Mouse (Mus musculus) CD4-positive, CD25-positive, alpha-beta regulatory T cell (primary cell): ENCODE results near the gene Gm11568. TPM values are rescaled to one million over a fixed set of nuclear protein-coding genes. Genes with fewer than 3 reads are reported as not detected.

Experiments
- polyA plus RNA-seq: library from polyadenylated mRNA; unstranded; fragments of 100-300 nt; shearing (Covaris generic); gene quantifications from one replicate; pipeline ENCODE4 v1.2.1, GENCODE M21; 2017

Gene Gm11568
- polyA plus RNA-seq, result not detected

GRCm38 (mm10) chr11:99857617-99858016, at the start of gene Gm11568:
Gm11568 (plus strand) TSS chr11:99857917.

DNA sequence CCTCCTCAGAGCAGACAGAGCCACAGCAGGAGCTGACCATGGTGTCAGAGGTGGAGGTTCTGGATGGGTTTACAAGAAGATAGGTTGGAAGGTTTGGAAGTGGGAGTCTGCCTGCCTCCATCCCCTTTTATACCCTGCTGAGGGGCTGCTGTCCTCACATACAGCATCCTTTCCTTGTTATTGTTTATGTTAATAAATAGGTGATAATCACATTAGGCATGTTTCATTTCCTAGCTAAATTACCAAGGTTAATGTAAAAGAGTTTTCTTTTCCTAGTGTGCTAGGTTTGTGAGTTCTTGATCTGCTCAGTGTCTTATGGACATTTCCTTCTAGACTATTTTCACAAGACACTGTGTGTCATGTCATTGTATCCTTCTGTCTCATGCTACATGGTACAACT, 47.9 kb upstream of the Gm11568 start, which contains the start of gene Krtap4-13:
Krtap4-13 (minus strand) TSS at position 101 of the 400 bp plus-strand sequence.

DNA sequence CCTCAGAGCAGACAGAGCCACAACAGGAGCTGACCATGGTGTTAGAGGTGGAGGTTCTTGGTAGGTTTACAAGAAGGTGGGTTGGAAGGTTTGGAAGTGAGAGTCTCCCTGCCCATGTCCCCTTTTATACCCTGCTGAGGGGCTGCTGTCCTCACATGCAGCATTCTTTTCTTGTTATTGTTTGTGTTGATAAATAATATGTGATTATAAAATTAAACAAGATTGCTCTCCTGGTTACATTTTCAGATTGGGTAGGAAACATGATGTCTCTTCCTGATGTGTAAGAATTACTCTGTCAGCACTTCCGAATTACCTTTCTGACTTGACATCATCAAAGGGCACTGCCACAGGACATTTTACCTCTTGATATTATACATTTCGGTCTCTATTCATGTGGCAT, 42.2 kb upstream of the Gm11568 start, which contains the start of gene Gm11564:
Gm11564 (minus strand) TSS at position 101 of the 400 bp plus-strand sequence.

GRCm38 (mm10) chr11:99837966-99838365, 19.8 kb upstream of the Gm11568 start, which contains the start of gene 2300003K06Rik:
2300003K06Rik (minus strand) TSS chr11:99838066.

GRCm38 (mm10) chr11:99851508-99851907, 6.2 kb upstream of the Gm11568 start, which contains the start of gene Krtap4-16:
Krtap4-16 (minus strand) TSS chr11:99851608.

GRCm38 (mm10) chr11:99864176-99864575, 6.5 kb downstream of the Gm11568 start, which contains the start of gene Gm11559:
Gm11559 (plus strand) TSS chr11:99864476.

GRCm38 (mm10) chr11:99873089-99873488, 15.4 kb downstream of the Gm11568 start, which contains the start of gene Krtap9-1:
Krtap9-1 (plus strand) TSS chr11:99873389.

DNA sequence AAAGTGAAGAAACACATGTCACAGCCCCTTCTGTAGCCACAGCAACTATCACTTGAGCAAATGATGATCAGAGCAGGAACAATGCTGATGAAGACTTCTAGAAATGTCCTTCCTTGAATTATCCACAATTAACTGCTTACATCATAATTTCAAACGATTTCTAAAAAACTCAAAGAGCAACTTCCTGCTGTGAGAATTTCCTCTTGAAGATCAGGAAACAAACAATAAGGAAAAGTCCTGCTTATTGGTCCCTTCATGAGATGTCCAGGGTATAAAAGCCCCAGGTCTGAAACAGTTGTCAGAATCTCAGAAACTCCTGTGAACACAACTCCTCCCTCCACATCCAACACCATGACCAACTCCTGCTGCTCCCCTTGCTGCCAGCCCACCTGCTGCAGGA, 21.2 kb downstream of the Gm11568 start, which contains the start of gene Gm11567:
Gm11567 (plus strand) TSS at position 301 of the 400 bp plus-strand sequence.

GRCm38 (mm10) chr11:99907620-99908019, 49.9 kb downstream of the Gm11568 start, which contains the start of gene Krtap31-1:
Krtap31-1 (plus strand) TSS chr11:99907920.

Other genes with a start within 250 kb of the Gm11568 start
- not detected for gene Gm11937, start 247.7 kb upstream of the Gm11568 start, polyA plus RNA-seq
- not detected for gene Krtap2-4, start 243.1 kb upstream of the Gm11568 start, polyA plus RNA-seq
- gene Gm11562, start 237.5 kb upstream of the Gm11568 start, polyA plus RNA-seq, result not detected
- gene Krtap4-1, start 229.7 kb upstream of the Gm11568 start, polyA plus RNA-seq, result not detected
- gene Krtap4-2, start 222.8 kb upstream of the Gm11568 start, polyA plus RNA-seq, result not detected
- not detected for gene Krtap4-7, start 213.8 kb upstream of the Gm11568 start, polyA plus RNA-seq
- not detected for gene Gm11555, start 207.7 kb upstream of the Gm11568 start, polyA plus RNA-seq
- gene Gm11563, start 199.0 kb upstream of the Gm11568 start, polyA plus RNA-seq, result not detected
- gene Krtap4-6, start 192.0 kb upstream of the Gm11568 start, polyA plus RNA-seq, result not detected
- gene Gm14190, start 167.2 kb upstream of the Gm11568 start, polyA plus RNA-seq, result not detected
- gene Gm14180, start 123.6 kb upstream of the Gm11568 start, polyA plus RNA-seq, result not detected
- gene Gm11595, start 85.0 kb upstream of the Gm11568 start, polyA plus RNA-seq, result not detected
- gene Krtap4-8, start 77.2 kb upstream of the Gm11568 start, polyA plus RNA-seq, result not detected
- gene Krtap4-9, start 72.7 kb upstream of the Gm11568 start, polyA plus RNA-seq, result not detected
- gene Gm11596, start 64.5 kb upstream of the Gm11568 start, polyA plus RNA-seq, result not detected
- not detected for gene Gm11569, start 59.0 kb upstream of the Gm11568 start, polyA plus RNA-seq
- not detected for gene Gm11554, start 53.5 kb upstream of the Gm11568 start, polyA plus RNA-seq
- not detected for gene Krtap4-13, start 48.0 kb upstream of the Gm11568 start, polyA plus RNA-seq
- gene Gm11564, start 42.3 kb upstream of the Gm11568 start, polyA plus RNA-seq, result not detected
- not detected for gene 2300003K06Rik, start 19.9 kb upstream of the Gm11568 start, polyA plus RNA-seq
- gene Krtap4-16, start 6.3 kb upstream of the Gm11568 start, polyA plus RNA-seq, result not detected
- gene Gm11559, start 6.6 kb downstream of the Gm11568 start, polyA plus RNA-seq, result not detected
- gene Krtap9-1, start 15.5 kb downstream of the Gm11568 start, polyA plus RNA-seq, result not detected
- gene Gm11567, start 21.3 kb downstream of the Gm11568 start, polyA plus RNA-seq, result not detected
- not detected for gene Krtap31-1, start 50.0 kb downstream of the Gm11568 start, polyA plus RNA-seq
- not detected for gene Gm11565, start 56.8 kb downstream of the Gm11568 start, polyA plus RNA-seq
- not detected for gene Krtap31-2, start 78.4 kb downstream of the Gm11568 start, polyA plus RNA-seq
- not detected for gene Krtap9-5, start 90.6 kb downstream of the Gm11568 start, polyA plus RNA-seq
- not detected for gene Krtap29-1, start 121.1 kb downstream of the Gm11568 start, polyA plus RNA-seq
- gene Krtap16-1, start 128.7 kb downstream of the Gm11568 start, polyA plus RNA-seq, result not detected
- not detected for gene Krtap17-1, start 136.1 kb downstream of the Gm11568 start, polyA plus RNA-seq
- gene Krt33a, start 158.3 kb downstream of the Gm11568 start, polyA plus RNA-seq, result not detected
- gene Krt33b, start 172.0 kb downstream of the Gm11568 start, polyA plus RNA-seq, result not detected
- not detected for gene Krt34, start 183.6 kb downstream of the Gm11568 start, polyA plus RNA-seq
- gene Krt31, start 192.6 kb downstream of the Gm11568 start, polyA plus RNA-seq, result not detected
- not detected for gene Krt32, start 230.3 kb downstream of the Gm11568 start, polyA plus RNA-seq
- not detected for gene Krt35, start 238.3 kb downstream of the Gm11568 start, polyA plus RNA-seq
- not detected for gene Krt36, start 247.7 kb downstream of the Gm11568 start, polyA plus RNA-seq